Mouse (Mus musculus) heart, adult 11 months (tissue): ENCODE results near the gene Lyl1.
A peak's percentile ranks its signal among the peaks of the same experiment; 100 is the strongest.
"Not testable (repeated sequence)": the region's sequence is repeated elsewhere in the genome, so short reads cannot be mapped to it uniquely, and the experiment has no call there.

ENCODE experiments used
- DNase-seq: peaks from one replicate; pipeline ENCODE4 v3.0.0; 2022

The Lyl1 gene

DNA sequence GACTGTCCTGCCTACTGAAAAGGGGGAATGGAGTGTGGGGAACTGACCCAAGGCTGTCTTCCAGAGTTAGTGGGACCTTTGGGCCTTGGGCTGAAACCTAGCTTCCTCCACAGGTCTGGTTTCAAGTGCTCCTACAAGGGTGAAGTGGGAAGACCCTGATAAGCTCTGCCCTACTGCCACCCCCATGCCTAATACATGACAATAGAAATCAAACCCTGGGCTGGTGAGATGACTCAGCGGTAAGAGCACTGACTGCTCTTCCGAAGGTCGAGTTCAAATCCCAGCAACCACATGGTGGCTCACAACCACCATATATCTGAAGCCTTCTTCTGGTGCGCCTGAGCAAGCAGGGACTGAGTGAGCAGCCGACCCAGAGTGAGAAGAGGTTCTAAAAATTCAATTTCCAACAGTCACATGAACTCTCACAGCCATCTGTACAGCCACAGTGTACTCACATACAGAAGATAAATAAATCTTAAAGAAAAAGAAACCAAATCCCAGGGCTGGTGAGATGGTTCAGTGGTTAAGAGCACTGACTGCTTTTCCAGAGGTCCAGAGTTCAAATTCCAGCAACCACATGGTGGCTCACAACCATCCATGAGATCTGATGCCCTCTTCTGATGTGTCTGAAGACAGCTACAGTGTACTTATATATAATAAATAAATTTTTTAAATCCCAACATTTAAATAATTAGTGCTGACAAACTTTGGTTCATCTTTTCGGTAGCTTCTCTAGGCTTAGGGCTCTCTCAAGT, 32.3 kb upstream of the Lyl1 start:
- no peak for DNase-seq

- not testable (repeated sequence) for DNase-seq
These were observed 30.8 kb upstream of the Lyl1 start for GRCm38 (mm10) chr8:84670295-84671006.

- peak; percentile 68 for DNase-seq
These were observed 24.0 kb upstream of the Lyl1 start for GRCm38 (mm10) chr8:84677305-84677704.

GRCm38 (mm10) chr8:84681476-84681875, 19.8 kb upstream of the Lyl1 start:
- no peak for DNase-seq

- DNase-seq = peak; percentile 70
These were observed 19.0 kb upstream of the Lyl1 start for GRCm38 (mm10) chr8:84682257-84682656.

GRCm38 (mm10) chr8:84684537-84684936, 16.7 kb upstream of the Lyl1 start:
- DNase-seq = no peak

DNA sequence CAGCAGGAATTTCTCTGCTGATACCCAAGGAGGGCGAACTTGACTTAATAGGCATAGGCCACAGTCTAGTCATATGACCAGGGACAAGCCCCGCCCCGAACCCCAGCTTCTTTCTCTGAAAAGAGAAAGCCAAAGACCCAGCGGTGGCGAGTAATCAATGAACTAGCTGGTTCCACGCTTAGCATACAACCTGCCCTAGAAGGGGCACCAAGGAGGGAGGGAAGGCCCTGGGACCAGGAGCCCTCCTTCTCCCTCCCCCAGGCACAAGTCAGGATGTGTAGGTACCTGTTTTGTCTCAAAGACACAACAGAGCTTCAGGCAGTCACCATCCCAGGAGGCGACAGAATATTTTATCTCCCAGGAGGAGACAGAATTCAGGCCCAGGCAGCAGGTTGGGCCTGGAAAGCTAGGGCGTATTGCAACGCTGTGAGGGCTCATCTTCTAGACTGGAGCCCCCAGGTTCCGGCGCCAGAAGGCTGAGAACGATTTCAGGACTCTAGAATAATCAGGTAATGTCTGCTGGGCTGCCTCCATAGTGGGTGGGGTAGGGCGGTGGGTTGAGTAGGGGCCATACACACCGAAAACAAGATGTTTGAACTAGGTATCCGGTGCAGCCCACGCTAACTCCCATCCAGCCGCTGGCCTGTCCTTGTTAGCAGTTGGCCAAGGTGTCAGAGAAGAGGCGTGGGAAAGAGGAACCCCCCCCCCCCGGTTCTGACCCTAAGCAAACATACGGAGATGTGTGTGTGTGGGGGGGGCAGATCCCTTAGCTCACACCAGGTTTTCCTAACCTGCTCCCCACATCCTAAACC, 14.9 kb upstream of the Lyl1 start, which contains the start of gene Trmt1:
Trmt1 (plus strand) TSS at position 117 of the 812 bp plus-strand sequence.
- peak; percentile 95 for DNase-seq

GRCm38 (mm10) chr8:84687003-84687704, 14.1 kb upstream of the Lyl1 start:
- DNase-seq = peak; percentile 94

- DNase-seq = peak; percentile 98
These were observed 13.6 kb upstream of the Lyl1 start, which contains the start of gene Nacc1 for GRCm38 (mm10) chr8:84687705-84688100. TSS of gene Nacc1 (minus strand) at chr8:84687862.

DNA sequence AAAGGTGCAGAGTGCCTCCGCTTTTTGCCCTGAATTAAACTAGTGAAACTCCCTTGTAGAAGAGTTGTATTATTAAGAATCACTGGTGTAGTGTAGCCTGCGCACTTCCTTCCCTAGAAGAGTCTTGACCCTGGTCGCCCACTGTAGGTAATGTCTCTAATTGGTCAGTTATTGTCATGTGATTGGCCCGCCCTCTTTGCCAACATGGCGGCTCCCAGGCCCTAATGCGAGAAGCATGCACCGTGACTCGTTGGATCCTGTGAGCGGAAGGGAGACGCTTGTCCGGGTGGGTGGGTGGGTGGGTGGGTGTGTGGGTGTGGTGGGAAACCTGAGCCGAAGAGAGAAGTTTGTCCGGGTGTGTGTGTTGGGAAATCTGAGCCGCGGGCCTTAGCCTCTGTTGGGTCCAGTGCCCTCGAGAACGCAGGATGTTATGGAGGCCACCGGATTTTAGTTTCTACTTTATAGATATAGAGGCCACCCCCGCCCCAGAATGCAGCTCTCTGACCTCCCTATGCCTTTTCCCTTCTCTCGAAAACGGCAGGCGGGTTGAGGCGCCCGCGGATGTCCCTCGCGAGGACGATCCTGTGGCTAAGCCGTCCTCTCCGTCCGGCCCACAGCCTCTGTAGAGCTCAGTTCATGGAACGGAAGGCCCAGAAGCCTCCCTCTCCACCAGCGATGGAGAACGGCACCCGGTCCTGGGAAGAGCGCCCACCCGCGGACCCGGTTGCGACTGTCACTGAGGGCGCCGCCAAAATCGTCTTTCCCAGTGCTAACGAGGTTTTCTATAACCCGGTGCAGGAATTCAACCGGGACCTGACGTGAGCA, 12.0 kb upstream of the Lyl1 start:
- DNase-seq = peak; percentile 99

- DNase-seq = peak; percentile 67
These were observed 7.9 kb upstream of the Lyl1 start for GRCm38 (mm10) chr8:84693332-84693731.

GRCm38 (mm10) chr8:84695140-84695539, 6.1 kb upstream of the Lyl1 start:
- peak; percentile 93 for DNase-seq

- peak; percentile 93 for DNase-seq
These were observed 3.8 kb upstream of the Lyl1 start for GRCm38 (mm10) chr8:84697166-84698130.

DNA sequence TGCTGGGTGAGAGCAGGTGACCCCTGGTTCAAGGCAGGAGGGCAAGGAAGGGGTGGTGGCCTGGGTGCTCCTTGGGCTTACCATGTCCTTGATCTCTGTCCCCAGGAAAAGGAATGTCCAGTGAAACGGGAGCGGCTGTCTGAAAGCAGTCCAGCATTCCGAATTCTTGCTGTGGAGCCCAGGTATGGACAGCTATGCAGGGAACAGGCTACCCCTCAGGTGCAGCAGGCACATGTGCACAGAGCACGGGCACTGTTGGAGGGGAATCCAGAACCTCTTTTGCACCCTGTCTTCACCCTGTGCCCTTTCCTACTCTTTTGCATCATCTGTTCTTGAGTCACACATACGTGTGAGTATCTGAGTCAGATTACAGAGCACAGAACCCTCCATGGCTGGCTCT, 3.0 kb upstream of the Lyl1 start:
- DNase-seq = peak; percentile 92

DNA sequence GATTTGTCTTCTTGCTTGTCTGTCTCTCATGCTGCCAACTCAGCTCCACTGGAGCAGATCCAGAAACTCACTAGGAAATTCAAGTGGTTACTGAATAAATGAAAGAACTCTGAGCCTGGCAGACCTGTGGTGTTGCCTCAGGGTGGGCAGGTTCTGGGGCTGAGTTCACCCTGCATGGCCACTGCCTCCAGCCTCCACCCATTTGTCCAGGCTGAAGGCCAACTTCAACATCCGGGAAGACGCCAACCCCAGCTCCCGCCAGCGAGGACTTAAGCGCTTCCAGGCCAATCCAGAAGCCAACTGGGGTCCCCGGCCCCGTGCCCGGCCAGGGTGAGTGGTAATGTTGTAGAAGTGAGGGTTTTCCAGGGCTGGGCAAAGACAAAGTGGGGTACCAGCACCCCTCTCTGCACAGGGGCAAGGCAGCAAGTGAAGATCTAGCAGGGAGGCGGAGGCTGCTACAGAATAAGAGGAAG, 2.3 kb upstream of the Lyl1 start:
- DNase-seq = peak; percentile 99

- DNase-seq = peak; percentile 100
These were observed 1.4 kb upstream of the Lyl1 start for GRCm38 (mm10) chr8:84699861-84700322.

DNA sequence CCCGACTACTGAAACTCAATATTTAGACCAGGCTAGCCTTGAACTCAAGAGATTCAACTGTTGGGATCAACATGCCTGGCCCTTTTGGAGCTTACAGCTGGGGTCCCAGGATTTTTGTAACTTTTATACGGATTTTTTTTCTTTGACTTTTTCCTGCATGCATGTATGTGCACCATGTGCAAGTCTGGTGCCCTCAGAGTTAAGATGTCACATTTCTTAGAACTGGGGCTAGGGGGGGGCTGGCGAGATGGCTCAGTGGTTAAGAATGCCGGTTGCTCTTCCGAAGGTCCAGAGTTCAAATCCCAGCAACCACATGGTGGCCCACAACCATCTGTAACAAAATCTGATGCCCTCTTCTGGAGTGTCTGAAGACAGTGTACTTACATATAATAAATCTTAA, 731 bp upstream of the Lyl1 start:
- DNase-seq = no peak

- peak; percentile 95 for DNase-seq
These were observed 1.3 kb downstream of the Lyl1 start for GRCm38 (mm10) chr8:84702561-84702960.

GRCm38 (mm10) chr8:84702963-84703465, 1.8 kb downstream of the Lyl1 start:
- peak; percentile 91 for DNase-seq
